Mouse (Mus musculus) kidney, embryonic 15.5 days (tissue): ENCODE data around the gene Lsamp. TPM values are rescaled to one million over a fixed set of nuclear protein-coding genes. Genes with fewer than 3 reads are reported as not detected.
A peak's percentile ranks its signal among the peaks of the same experiment; 100 is the strongest.

ENCODE experiments used
- ATAC-seq: fragments of 200-750 bp; cut with Nextera tagmentation; replicated peaks from 2 replicates; pipeline ENCODE4 v1.8.0; 2017; ENCODE audit warnings: moderate TSS enrichment; ENCODE audit not compliant: low FRiP score
- H3K27ac ChIP-seq: fragments of 300-500 bp; sonication (generic); 2 replicates; pipeline ENCODE4 v1.5.1; 2015; ENCODE audit warnings: mild to moderate bottlenecking, inconsistent platforms
- H3K27me3 ChIP-seq: fragments of 300-500 bp; sonication (generic); 2 replicates; pipeline ENCODE4 v1.6.1; 2015; ENCODE audit warnings: inconsistent platforms
- H3K36me3 ChIP-seq: fragments of 300-500 bp; sonication (generic); 2 replicates; pipeline ENCODE4 v1.6.1; 2015; ENCODE audit warnings: inconsistent platforms
- H3K4me1 ChIP-seq: fragments of 300-500 bp; sonication (generic); 2 replicates; pipeline ENCODE4 v1.6.1; 2015; ENCODE audit warnings: inconsistent platforms
- H3K4me2 ChIP-seq: fragments of 300-500 bp; sonication (generic); 2 replicates; pipeline ENCODE4 v1.6.1; 2015; ENCODE audit warnings: moderate library complexity, mild to moderate bottlenecking, inconsistent platforms
- H3K4me3 ChIP-seq: fragments of 300-500 bp; sonication (generic); replicated peaks from 2 replicates; pipeline ENCODE4 v1.5.1; 2015; ENCODE audit warnings: mild to moderate bottlenecking, inconsistent platforms
- H3K9ac ChIP-seq: fragments of 300-500 bp; sonication (generic); 2 replicates; pipeline ENCODE4 v1.6.1; 2015; ENCODE audit warnings: mild to moderate bottlenecking, inconsistent platforms
- H3K9me3 ChIP-seq: fragments of 300-500 bp; sonication (generic); replicated peaks from 2 replicates; pipeline ENCODE4 v1.6.1; 2016; ENCODE audit warnings: inconsistent platforms
- WGBS: fragments of 180-500 bp; shearing (Covaris S2); methylation state at CpG from one replicate; pipeline ENCODE4 v1.1.7; 2015; ENCODE audit warnings: mixed read lengths; 5-methylcytosine and 5-hydroxymethylcytosine counted together
- polyA plus RNA-seq: library from polyadenylated mRNA; unstranded; fragments of >200 nt; fragmentation: Nextera tagmentation; extraction: Ambion mirVana; gene quantifications from 2 replicates; pipeline ENCODE4 v1.2.1, GENCODE M21; 2015

Lsamp gene
- polyA plus RNA-seq, 1 experiment from 2014 or later: 4.9 TPM

DNA sequence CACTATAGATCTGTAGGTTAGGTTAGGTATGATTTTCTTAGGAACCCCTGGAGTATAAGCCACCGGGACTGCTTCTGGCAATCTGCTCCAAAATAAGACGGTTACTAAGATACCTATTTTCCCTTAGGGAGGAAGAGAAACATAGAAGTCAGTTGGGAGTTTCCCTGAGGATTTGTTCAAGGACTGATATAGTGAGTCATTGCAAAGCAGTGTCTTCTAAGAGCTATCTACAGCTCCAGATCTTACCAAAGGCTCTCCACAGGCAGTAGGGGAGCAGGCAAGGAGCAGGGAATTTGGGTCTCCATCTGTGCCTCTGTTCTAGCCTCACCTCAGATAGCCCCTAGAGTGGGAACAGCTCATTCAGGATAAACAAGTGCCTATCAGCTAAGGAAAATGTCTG is 2047.9 kb downstream of the Lsamp start:
- Histone ChIP-seq H3K9me3 (no peaks in the 10 kb centered on the region), H3K9ac (no peak overlapping the region), H3K4me3 (no peak overlapping the region), H3K27ac (no peak overlapping the region), H3K4me2 (no peak overlapping the region), H3K36me3 (no peaks in the 10 kb centered on the region), H3K27me3 (no peaks in the 10 kb centered on the region), H3K4me1 (no peaks in the 10 kb centered on the region)
- 86% methylated on average over 2 of the region's 2 CpGs for WGBS
- no peak for ATAC-seq

- no peaks in the 10 kb centered on the region for H3K36me3 ChIP-seq
Measured at GRCm38 (mm10) chr16:42033449-42033848, 2049.3 kb downstream of the Lsamp start.

GRCm38 (mm10) chr16:42048138-42048537 is 2064.0 kb downstream of the Lsamp start:
- H3K36me3 ChIP-seq: no peaks in the 10 kb centered on the region
- H3K27ac ChIP-seq: no peak overlapping the region
- H3K4me2 ChIP-seq: no peak overlapping the region
- no peaks in the 10 kb centered on the region for H3K9me3 ChIP-seq
- H3K4me3 ChIP-seq: no peak overlapping the region
- no peak for ATAC-seq
- no peaks in the 10 kb centered on the region for H3K27me3 ChIP-seq
- no peak overlapping the region for H3K9ac ChIP-seq
- H3K4me1 ChIP-seq: no peaks in the 10 kb centered on the region

More at GRCm38 (mm10) chr16:42033449-42033848, 2049.3 kb downstream of the Lsamp start:
- H3K4me2 ChIP-seq: no peak overlapping the region
- H3K27ac ChIP-seq: no peak overlapping the region
- no peaks in the 10 kb centered on the region for H3K4me1 ChIP-seq
- ATAC-seq: no peak
- H3K27me3 ChIP-seq: no peaks in the 10 kb centered on the region
- 83% methylated on average over 2 of the region's 2 CpGs for WGBS
- no peaks in the 10 kb centered on the region for H3K9me3 ChIP-seq
- H3K4me3 ChIP-seq: no peak overlapping the region
- no peak overlapping the region for H3K9ac ChIP-seq

- no peaks in the 10 kb centered on the region for H3K9me3 ChIP-seq
- no peaks in the 10 kb centered on the region for H3K36me3 ChIP-seq
- no peaks in the 10 kb centered on the region for H3K4me1 ChIP-seq
- H3K4me2 ChIP-seq: no peak overlapping the region
- no peak overlapping the region for H3K9ac ChIP-seq
- H3K4me3 ChIP-seq: no peak overlapping the region
- 68% methylated on average over 3 of the region's 3 CpGs for WGBS
- H3K27ac ChIP-seq: no peak overlapping the region
- no peaks in the 10 kb centered on the region for H3K27me3 ChIP-seq
- ATAC-seq: no peak
Measured at GRCm38 (mm10) chr16:42059927-42060326, 2075.8 kb downstream of the Lsamp start.

DNA sequence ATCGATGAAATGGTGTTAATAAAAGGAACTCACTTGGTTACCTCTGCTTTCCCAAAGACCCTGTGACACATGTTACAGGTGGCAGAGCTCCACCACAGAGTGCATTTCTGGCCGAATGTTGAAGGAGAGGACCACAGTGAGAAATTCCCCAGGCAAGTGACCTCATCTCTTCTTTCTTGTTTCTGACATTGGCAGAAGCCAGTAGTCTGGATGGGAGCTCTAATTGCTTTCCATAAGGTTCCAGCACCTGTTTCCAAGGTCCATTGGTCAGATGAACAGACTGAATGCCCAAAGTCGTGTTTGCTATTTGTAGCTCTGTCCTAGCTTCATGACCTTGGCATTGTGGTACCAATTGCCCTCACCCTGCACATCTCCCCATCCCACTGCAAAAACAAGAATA is 2090.2 kb downstream of the Lsamp start:
- no peaks in the 10 kb centered on the region for H3K9me3 ChIP-seq
- H3K9ac ChIP-seq: no peak overlapping the region
- no peaks in the 10 kb centered on the region for H3K36me3 ChIP-seq
- H3K27me3 ChIP-seq: no peaks in the 10 kb centered on the region
- no peak overlapping the region for H3K27ac ChIP-seq
- no peak overlapping the region for H3K4me3 ChIP-seq
- no peaks in the 10 kb centered on the region for H3K4me1 ChIP-seq
- 85% methylated on average over 3 of the region's 3 CpGs for WGBS
- ATAC-seq: no peak
- H3K4me2 ChIP-seq: no peak overlapping the region

GRCm38 (mm10) chr16:42079573-42079972 is 2095.4 kb downstream of the Lsamp start:
- H3K4me3 ChIP-seq: no peak overlapping the region
- no peaks in the 10 kb centered on the region for H3K27me3 ChIP-seq
- no peaks in the 10 kb centered on the region for H3K36me3 ChIP-seq
- no peaks in the 10 kb centered on the region for H3K4me1 ChIP-seq
- H3K9ac ChIP-seq: no peak overlapping the region
- H3K9me3 ChIP-seq: no peaks in the 10 kb centered on the region
- no peak overlapping the region for H3K4me2 ChIP-seq
- 82% methylated on average over 4 of the region's 4 CpGs for WGBS
- no peak for ATAC-seq
- H3K27ac ChIP-seq: no peak overlapping the region

- ATAC-seq: no peak
- Histone ChIP-seq H3K9me3 (no peaks in the 10 kb centered on the region), H3K4me3 (no peak overlapping the region), H3K27me3 (no peaks in the 10 kb centered on the region), H3K36me3 (no peaks in the 10 kb centered on the region), H3K9ac (no peak overlapping the region), H3K27ac (no peak overlapping the region), H3K4me1 (no peaks in the 10 kb centered on the region), H3K4me2 (no peak overlapping the region)
- 52% methylated on average over 2 of the region's 2 CpGs for WGBS
Measured at GRCm38 (mm10) chr16:42081611-42082010, 2097.4 kb downstream of the Lsamp start.

DNA sequence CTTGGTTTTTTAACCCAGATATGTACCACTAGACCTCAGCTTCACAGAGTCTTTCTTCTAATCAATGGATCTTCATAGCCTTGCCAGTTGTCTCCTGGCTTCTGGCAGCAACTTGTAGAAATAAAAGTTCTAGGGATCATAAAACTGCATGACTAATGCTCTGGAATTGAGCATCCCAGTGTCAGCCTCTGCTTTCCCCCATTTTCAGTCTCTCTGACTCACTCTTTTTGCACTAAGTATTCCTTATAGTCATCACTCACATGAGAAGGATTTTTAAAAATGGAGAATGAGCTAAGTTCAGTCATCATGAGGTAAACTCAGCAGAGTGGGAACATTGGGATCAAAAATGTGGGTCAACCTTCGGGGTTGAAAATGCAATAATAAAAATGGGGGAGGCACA is 2113.3 kb downstream of the Lsamp start:
- no peak for ATAC-seq
- no peak overlapping the region for H3K27ac ChIP-seq
- H3K36me3 ChIP-seq: no peaks in the 10 kb centered on the region
- no peak overlapping the region for H3K4me3 ChIP-seq
- H3K9ac ChIP-seq: no peak overlapping the region
- no peak overlapping the region for H3K4me2 ChIP-seq
- no peaks in the 10 kb centered on the region for H3K27me3 ChIP-seq
- 87% methylated on average over 1 of the region's 1 CpGs for WGBS
- H3K4me1 ChIP-seq: peaks cover under 1% of the 10 kb centered on the region; the same call in 1 of the 2 replicates
- no peaks in the 10 kb centered on the region for H3K9me3 ChIP-seq

DNA sequence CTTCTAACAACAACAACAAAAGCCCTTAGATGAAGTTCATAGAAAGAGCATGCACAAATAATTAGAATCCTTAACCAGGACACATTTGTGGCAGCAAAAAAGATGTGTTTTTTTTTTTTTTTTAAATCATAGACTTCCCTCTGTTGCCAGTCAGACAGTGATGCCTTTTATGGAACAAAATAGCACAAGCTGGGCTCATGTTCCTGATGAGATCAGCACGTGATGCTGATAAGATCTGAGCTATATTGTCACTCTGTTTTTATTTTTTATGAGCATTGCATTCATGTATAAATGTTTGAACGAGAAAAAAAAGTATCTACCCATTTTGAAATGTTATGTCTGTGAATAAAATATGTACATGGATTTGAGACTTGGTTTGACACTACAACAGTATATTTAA is 2118.0 kb downstream of the Lsamp start:
- Histone ChIP-seq H3K4me1 (peaks cover 9% of the 10 kb centered on the region), H3K4me2 (peak overlapping the region; percentile 29; the same call in 1 of the 2 replicates), H3K27ac (no peak overlapping the region), H3K27me3 (no peaks in the 10 kb centered on the region), H3K4me3 (no peak overlapping the region), H3K9me3 (no peaks in the 10 kb centered on the region), H3K9ac (no peak overlapping the region), H3K36me3 (no peaks in the 10 kb centered on the region)
- ATAC-seq: no peak
- 44% methylated on average over 2 of the region's 2 CpGs for WGBS

DNA sequence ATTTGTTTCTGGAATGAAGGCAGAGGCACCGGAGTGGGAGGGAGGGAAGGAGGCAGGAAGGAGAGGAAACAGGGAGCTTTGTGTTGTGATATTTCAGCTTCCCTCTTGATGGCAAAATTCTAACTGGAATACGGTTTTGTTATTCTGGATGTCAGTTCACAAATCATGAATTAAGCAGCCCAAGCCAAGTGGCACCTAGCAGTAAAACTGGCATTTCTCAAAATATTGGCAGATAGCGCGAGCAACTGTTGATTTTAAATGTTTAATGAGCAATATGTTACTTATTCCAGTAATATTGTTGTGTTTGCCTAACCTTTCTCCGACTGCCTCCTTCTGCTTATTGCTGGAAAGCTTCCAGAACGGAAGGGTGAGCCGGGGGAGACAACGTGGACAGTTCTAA is 2118.5 kb downstream of the Lsamp start:
- WGBS: 28% methylated on average over 8 of the region's 8 CpGs
- H3K27me3 ChIP-seq: no peaks in the 10 kb centered on the region
- peak overlapping the region; percentile 29; the same call in 1 of the 2 replicates for H3K4me2 ChIP-seq
- H3K9ac ChIP-seq: no peak overlapping the region
- ATAC-seq: no peak
- H3K4me1 ChIP-seq: peaks cover 9% of the 10 kb centered on the region
- no peaks in the 10 kb centered on the region for H3K36me3 ChIP-seq
- no peaks in the 10 kb centered on the region for H3K9me3 ChIP-seq
- no peak overlapping the region for H3K27ac ChIP-seq
- no peak overlapping the region for H3K4me3 ChIP-seq

DNA sequence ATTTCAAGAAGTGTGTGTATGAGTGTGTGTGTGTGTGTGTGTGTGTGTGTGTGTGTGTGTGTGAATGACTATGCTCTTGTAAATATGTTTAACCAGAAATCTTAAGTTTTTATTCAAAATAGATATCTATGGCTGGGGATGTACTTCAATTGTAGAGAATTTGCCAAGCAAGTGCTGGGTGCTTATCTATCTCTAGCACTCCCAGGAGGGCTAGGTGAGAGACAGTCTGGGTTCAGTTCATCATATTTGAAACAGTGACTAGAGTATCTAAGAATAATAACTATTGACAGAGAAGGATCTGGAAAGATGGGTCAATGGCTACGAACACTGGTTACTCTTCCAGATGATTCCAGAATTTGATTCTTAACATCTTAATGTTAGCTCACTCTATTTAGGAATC is 2128.1 kb downstream of the Lsamp start:
- Histone ChIP-seq H3K4me3 (no peak overlapping the region), H3K4me1 (no peaks in the 10 kb centered on the region), H3K9me3 (no peaks in the 10 kb centered on the region), H3K27me3 (no peaks in the 10 kb centered on the region; the same call in 1 of the 2 replicates), H3K9ac (no peak overlapping the region), H3K27ac (no peak overlapping the region), H3K36me3 (no peaks in the 10 kb centered on the region), H3K4me2 (no peak overlapping the region)
- ATAC-seq: no peak
- 94% methylated on average over 1 of the region's 1 CpGs for WGBS

DNA sequence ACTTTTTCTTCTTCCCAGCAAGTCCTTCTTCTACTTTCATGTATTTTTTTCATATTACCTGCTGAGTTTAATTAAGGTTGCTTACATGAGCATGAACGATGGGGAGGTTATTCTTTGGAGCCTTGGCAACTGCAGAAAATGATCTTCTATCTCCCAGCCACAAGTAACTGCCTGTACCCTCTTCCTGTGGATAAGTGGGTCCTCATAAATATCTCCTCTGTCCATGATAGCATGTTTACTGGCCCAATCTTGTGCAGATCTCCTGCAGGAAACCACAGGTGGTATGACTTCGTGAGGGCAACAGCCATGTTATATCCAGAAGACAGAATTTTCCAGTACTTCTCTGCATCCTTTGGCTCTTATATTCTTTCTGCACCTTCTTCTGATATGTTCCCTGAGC is 2129.1 kb downstream of the Lsamp start:
- no peak overlapping the region for H3K4me3 ChIP-seq
- H3K9ac ChIP-seq: no peak overlapping the region
- 85% methylated on average over 2 of the region's 2 CpGs for WGBS
- H3K27me3 ChIP-seq: no peaks in the 10 kb centered on the region; the same call in 1 of the 2 replicates
- no peaks in the 10 kb centered on the region for H3K36me3 ChIP-seq
- H3K4me2 ChIP-seq: no peak overlapping the region
- no peaks in the 10 kb centered on the region for H3K4me1 ChIP-seq
- ATAC-seq: no peak
- no peak overlapping the region for H3K27ac ChIP-seq
- H3K9me3 ChIP-seq: no peaks in the 10 kb centered on the region

DNA sequence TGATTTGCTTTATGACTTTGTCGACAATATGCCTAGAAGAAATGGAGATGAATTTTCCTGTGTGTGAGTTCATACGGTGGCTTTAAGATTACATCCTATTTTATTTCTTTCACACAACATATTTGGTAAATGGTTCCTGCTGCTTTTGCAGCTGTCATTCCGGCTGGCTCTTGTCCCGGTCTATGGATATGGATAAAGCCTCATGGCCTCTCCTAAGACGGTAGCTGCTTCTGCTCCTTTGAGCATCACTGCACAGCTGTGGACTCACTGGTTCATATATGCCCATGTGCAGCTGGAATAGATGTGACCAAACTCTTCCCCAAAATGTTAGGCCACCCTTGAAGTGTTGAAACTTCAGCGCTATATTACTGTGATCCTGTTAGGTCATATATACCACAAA is 2137.6 kb downstream of the Lsamp start:
- Histone ChIP-seq H3K27ac (no peak overlapping the region), H3K4me1 (no peaks in the 10 kb centered on the region), H3K4me3 (no peak overlapping the region), H3K27me3 (no peaks in the 10 kb centered on the region), H3K9ac (no peak overlapping the region), H3K36me3 (no peaks in the 10 kb centered on the region), H3K9me3 (no peaks in the 10 kb centered on the region), H3K4me2 (no peak overlapping the region)
- ATAC-seq: no peak
- 85% methylated on average over 6 of the region's 6 CpGs for WGBS
